ENCODE assay signal across 7 mouse cellular contexts in the genomic region with DNA sequence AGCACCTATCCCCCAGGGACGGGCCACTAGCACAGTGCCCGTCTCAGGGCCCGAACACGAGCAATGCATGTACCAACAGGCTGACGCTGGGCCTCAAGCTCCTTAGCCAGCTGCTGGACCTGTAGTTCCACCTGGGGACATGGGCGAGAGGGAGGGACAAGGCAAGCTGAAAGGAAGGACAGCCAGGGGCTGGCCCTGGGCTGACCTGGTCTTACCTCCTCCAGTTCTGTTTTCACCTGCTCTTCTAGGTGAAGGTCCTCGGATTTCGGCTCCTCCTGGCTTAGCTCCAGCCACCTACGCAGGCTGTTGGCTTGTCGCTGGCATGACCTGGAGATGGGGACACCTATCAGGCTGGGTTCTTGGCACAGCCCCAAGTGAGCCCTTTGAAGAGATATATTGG.
A peak's percentile ranks its signal among the peaks of the same experiment; 100 is the strongest.
DNase-seq lines count a peak whose midpoint lies in the region; ATAC-seq lines count a peak whose summit lies in the region.
"Not testable (repeated sequence)": the region's sequence is repeated elsewhere in the genome, so short reads cannot be mapped to it uniquely, and the experiment has no call there.

No protein-coding gene starts in this region.

- not testable (repeated sequence) for H3K36me3 ChIP-seq in forebrain, embryonic 15.5 days; heart, embryonic 14.5 days (ENCODE audit: control insufficient read depth, insufficient read depth, low read length); kidney, embryonic 15.5 days; midbrain, embryonic 11.5 days (ENCODE audit: control insufficient read depth, insufficient read depth, low read length)
- H3K36me3 ChIP-seq in limb, embryonic 13.5 days, result peaks cover 12% of the 10 kb centered on the region

- H3K4me1 ChIP-seq in forebrain, embryonic 15.5 days; heart, embryonic 14.5 days (ENCODE audit: control insufficient read depth in 2 of 2, insufficient read depth in 2 of 2, low read length in 2 of 2); kidney, embryonic 15.5 days; limb, embryonic 13.5 days; midbrain, embryonic 11.5 days (ENCODE audit: control insufficient read depth, insufficient read depth, low read length): not testable (repeated sequence)

- not testable (repeated sequence) for H3K4me3 ChIP-seq in forebrain, embryonic 15.5 days; heart, embryonic 14.5 days (ENCODE audit: control insufficient read depth in 1 of 2, insufficient read depth in 1 of 2, low read depth in 1 of 2, low read length in 2 of 2); kidney, embryonic 15.5 days (replicated peaks); limb, embryonic 13.5 days; midbrain, embryonic 11.5 days (ENCODE audit: low read depth, low read length)

- H3K9me3 ChIP-seq in forebrain, embryonic 15.5 days, result peaks cover 16% of the 10 kb centered on the region
- H3K9me3 ChIP-seq in heart, embryonic 14.5 days (ENCODE audit: control insufficient read depth, low read length); midbrain, embryonic 11.5 days (ENCODE audit: control insufficient read depth, low read length): not testable (repeated sequence)
- H3K9me3 ChIP-seq in kidney, embryonic 15.5 days (replicated peaks), result peaks cover 19% of the 10 kb centered on the region
- H3K9me3 ChIP-seq in limb, embryonic 13.5 days, result peaks cover 22% of the 10 kb centered on the region

- H3K4me2 ChIP-seq in forebrain, embryonic 15.5 days (replicated peaks); heart, embryonic 14.5 days (ENCODE audit: low read length); kidney, embryonic 15.5 days; limb, embryonic 13.5 days (replicated peaks); midbrain, embryonic 11.5 days: not testable (repeated sequence)

- H3K9ac ChIP-seq in forebrain, embryonic 15.5 days (replicated peaks); heart, embryonic 14.5 days (ENCODE audit: low read length); kidney, embryonic 15.5 days; limb, embryonic 13.5 days; midbrain, embryonic 11.5 days (ENCODE audit: low read length): not testable (repeated sequence)

- WGBS in forebrain, embryonic 15.5 days, result 94% methylated on average over 10 of the region's 10 CpGs
- WGBS in heart, embryonic 14.5 days, result 84% methylated on average over 8 of the region's 10 CpGs
- WGBS in kidney, embryonic 15.5 days, result 93% methylated on average over 9 of the region's 10 CpGs
- WGBS in limb, embryonic 13.5 days, result 92% methylated on average over 10 of the region's 10 CpGs
- whole genome bisulfite sequencing in midbrain, embryonic 11.5 days, result 93% methylated on average over 8 of the region's 10 CpGs

- not testable (repeated sequence) for H3K27ac ChIP-seq in forebrain, embryonic 15.5 days (replicated peaks); heart, embryonic 14.5 days (replicated peaks in 1 of 2; ENCODE audit: control insufficient read depth in 1 of 2, insufficient read depth in 1 of 2, low read depth in 2 of 2, low read length in 2 of 2); kidney, embryonic 15.5 days; limb, embryonic 13.5 days; midbrain, embryonic 11.5 days (ENCODE audit: low read depth, low read length)

- H3K27me3 ChIP-seq in forebrain, embryonic 15.5 days; heart, embryonic 14.5 days (ENCODE audit: control insufficient read depth, insufficient read depth, low read length); kidney, embryonic 15.5 days; limb, embryonic 13.5 days; midbrain, embryonic 11.5 days (ENCODE audit: control insufficient read depth, insufficient read depth, low read length): not testable (repeated sequence)

- peak; percentile 69 for DNase-seq in cerebellum, adult 11 months
- not testable (repeated sequence) for DNase-seq in midbrain, embryonic 11.5 days (ENCODE audit: low spot score, missing footprints)
- DNase-seq in spleen, postnatal 10 days (ENCODE audit: low spot score in 2 of 2), result peak; percentile 63 to 72

- ATAC-seq in forebrain, embryonic 15.5 days (replicated peaks), result peak; percentile 28
- ATAC-seq in heart, embryonic 14.5 days (ENCODE audit: insufficient number of reproducible peaks, insufficient read depth, low FRiP score, low read depth), result peak; percentile 17
- peak; percentile 38 for ATAC-seq in kidney, embryonic 15.5 days (replicated peaks; ENCODE audit: low FRiP score)
- peak; percentile 38 for ATAC-seq in limb, embryonic 13.5 days (ENCODE audit: low FRiP score, low read depth)
- ATAC-seq in midbrain, embryonic 11.5 days (ENCODE audit: low FRiP score), result peak; percentile 33
